Mouse (Mus musculus) kidney, embryonic 16.5 days (tissue): ENCODE measurements around the gene Nr4a1. TPM values are rescaled to one million over a fixed set of nuclear protein-coding genes. Genes with fewer than 3 reads are reported as not detected.

Experiments
- ATAC-seq: fragments of 200-750 bp; cut with Nextera tagmentation; 2 replicates; pipeline ENCODE4 v1.8.0; 2017; ENCODE audit warnings: moderate TSS enrichment; ENCODE audit not compliant: low FRiP score, low TSS enrichment
- H3K27ac ChIP-seq: fragments of 300-500 bp; sonication (generic); 2 replicates; pipeline ENCODE4 v1.5.1; 2014; ENCODE audit warnings: low read length
- H3K27me3 ChIP-seq: fragments of 300-500 bp; sonication (generic); 2 replicates; pipeline ENCODE4 v1.6.1; 2014; ENCODE audit warnings: low read length, control low read depth, mixed read lengths; ENCODE audit not compliant: insufficient read depth
- H3K36me3 ChIP-seq: fragments of 300-500 bp; sonication (generic); 2 replicates; pipeline ENCODE4 v1.6.1; 2014; ENCODE audit warnings: low read length, control low read depth, mixed read lengths; ENCODE audit not compliant: insufficient read depth
- H3K4me1 ChIP-seq: fragments of 300-500 bp; sonication (generic); 2 replicates; pipeline ENCODE4 v1.6.1; 2014; ENCODE audit warnings: low read length, control low read depth, mixed read lengths; ENCODE audit not compliant: insufficient read depth
- H3K4me2 ChIP-seq: fragments of 300-500 bp; sonication (generic); replicated peaks from 2 replicates; pipeline ENCODE4 v1.6.1; 2014; ENCODE audit warnings: low read depth, low read length
- H3K4me3 ChIP-seq: fragments of 300-500 bp; sonication (generic); 2 replicates; pipeline ENCODE4 v1.5.1; 2014; ENCODE audit warnings: mild to moderate bottlenecking, low read length
- H3K9ac ChIP-seq: fragments of 300-500 bp; sonication (generic); replicated peaks from 2 replicates; pipeline ENCODE4 v1.6.1; 2014; ENCODE audit warnings: low read length
- H3K9me3 ChIP-seq: fragments of 300-500 bp; sonication (generic); 2 replicates; pipeline ENCODE4 v1.6.1; 2016; ENCODE audit warnings: low read length, control low read depth
- WGBS: fragments of 180-500 bp; shearing (Covaris S2); extraction: QIAGEN DNeasy Blood & Tissue Kit; methylation state at CpG from one replicate; pipeline ENCODE4 v1.1.7; 2014; 5-methylcytosine and 5-hydroxymethylcytosine counted together
- polyA plus RNA-seq: library from polyadenylated mRNA; unstranded; fragments of >200 nt; fragmentation: Nextera tagmentation; extraction: Ambion mirVana; gene quantifications from 2 replicates; pipeline ENCODE4 v1.2.1, GENCODE M21; 2015

Nr4a1 gene
- polyA plus RNA-seq, 1 experiment from 2014 or later, result 11.9 TPM

- Histone ChIP-seq H3K4me2 (no peak overlapping the region), H3K36me3 (no peaks in the 10 kb centered on the region), H3K9me3 (no peaks in the 10 kb centered on the region), H3K4me3 (no peak overlapping the region), H3K4me1 (peaks cover 45% of the 10 kb centered on the region), H3K27ac (no peak overlapping the region), H3K9ac (0 out of 2 replicates have a peak overlapping the region, but pooled peaks have one; percentile 28), H3K27me3 (peaks cover 18% of the 10 kb centered on the region)
- ATAC-seq, result no peak
- 50% methylated on average over 13 of the region's 13 CpGs for WGBS
These were observed 31.1 kb upstream of the Nr4a1 start for GRCm38 (mm10) chr15:101222897-101223482.

- Histone ChIP-seq H3K27me3 (peaks cover 18% of the 10 kb centered on the region), H3K9ac (peak overlapping the region; percentile 77), H3K4me2 (peak overlapping the region; percentile 91), H3K4me1 (peaks cover 51% of the 10 kb centered on the region), H3K9me3 (no peaks in the 10 kb centered on the region), H3K36me3 (no peaks in the 10 kb centered on the region), H3K27ac (no peak overlapping the region), H3K4me3 (peak overlapping the region; percentile 76)
- no peak; the same call in 1 of the 2 replicates for ATAC-seq
- 10% methylated on average over 5 of the region's 5 CpGs for WGBS
These were observed 30.5 kb upstream of the Nr4a1 start for GRCm38 (mm10) chr15:101223596-101223995.

GRCm38 (mm10) chr15:101224006-101224906 lies 29.8 kb upstream of the Nr4a1 start, which contains the start of gene Grasp:
Gene Grasp (plus strand): TSS chr15:101224188.
- Histone ChIP-seq H3K4me1 (peaks cover 57% of the 10 kb centered on the region), H3K27me3 (peaks cover 18% of the 10 kb centered on the region), H3K36me3 (peaks cover 3% of the 10 kb centered on the region; the same call in 1 of the 2 replicates), H3K9ac (peak within 1 kb of the TSS; percentile 77), H3K9me3 (no peaks in the 10 kb centered on the region), H3K4me3 (peak within 1 kb of the TSS; percentile 76), H3K4me2 (peak within 1 kb of the TSS; percentile 91), H3K27ac (peak within 1 kb of the TSS; percentile 85)
- ATAC-seq, result peak; percentile 89
- under 1% methylated on average over 70 of the region's 77 CpGs for WGBS

- peak overlapping the region; percentile 77 for H3K9ac ChIP-seq
- peak overlapping the region; percentile 76 for H3K4me3 ChIP-seq
- H3K4me1 ChIP-seq, result peaks cover 58% of the 10 kb centered on the region
- no peak for ATAC-seq
- WGBS, result 8% methylated on average over 14 of the region's 14 CpGs
- no peaks in the 10 kb centered on the region for H3K9me3 ChIP-seq
- H3K27ac ChIP-seq, result peak overlapping the region; percentile 85
- peak overlapping the region; percentile 91 for H3K4me2 ChIP-seq
- peaks cover 18% of the 10 kb centered on the region for H3K27me3 ChIP-seq
- peaks cover 8% of the 10 kb centered on the region; the same call in 1 of the 2 replicates for H3K36me3 ChIP-seq
These were observed 29.1 kb upstream of the Nr4a1 start for GRCm38 (mm10) chr15:101224977-101225376.

- H3K4me1 ChIP-seq, result peaks cover 48% of the 10 kb centered on the region
- WGBS, result 18% methylated on average over 6 of the region's 7 CpGs
These were observed 26.1 kb upstream of the Nr4a1 start for GRCm38 (mm10) chr15:101227971-101228370.

GRCm38 (mm10) chr15:101228866-101229590 lies 25.0 kb upstream of the Nr4a1 start:
- H3K27ac ChIP-seq, result no peak overlapping the region
- H3K9ac ChIP-seq, result no peak overlapping the region
- no peak overlapping the region for H3K4me3 ChIP-seq
- H3K27me3 ChIP-seq, result peaks cover 2% of the 10 kb centered on the region
- no peak for ATAC-seq
- H3K4me1 ChIP-seq, result peaks cover 46% of the 10 kb centered on the region
- H3K9me3 ChIP-seq, result no peaks in the 10 kb centered on the region
- 84% methylated on average over 21 of the region's 21 CpGs for WGBS
- H3K36me3 ChIP-seq, result peaks cover 17% of the 10 kb centered on the region
- no peak overlapping the region for H3K4me2 ChIP-seq

More at GRCm38 (mm10) chr15:101227971-101228370, 26.1 kb upstream of the Nr4a1 start:
- peak; percentile 46; the same call in 1 of the 2 replicates for ATAC-seq
- Histone ChIP-seq H3K9me3 (no peaks in the 10 kb centered on the region), H3K4me2 (peak overlapping the region; percentile 35), H3K4me3 (no peak overlapping the region; the same call in 1 of the 2 replicates), H3K36me3 (peaks cover 17% of the 10 kb centered on the region), H3K27ac (peak overlapping the region; percentile 91), H3K27me3 (peaks cover 11% of the 10 kb centered on the region), H3K9ac (peak overlapping the region; percentile 51)

GRCm38 (mm10) chr15:101230503-101230902 lies 23.6 kb upstream of the Nr4a1 start:
- H3K27me3 ChIP-seq, result no peaks in the 10 kb centered on the region; the same call in 1 of the 2 replicates
- H3K9ac ChIP-seq, result no peak overlapping the region
- ATAC-seq, result no peak
- no peaks in the 10 kb centered on the region for H3K9me3 ChIP-seq
- H3K4me1 ChIP-seq, result peaks cover 43% of the 10 kb centered on the region
- H3K4me2 ChIP-seq, result no peak overlapping the region
- no peak overlapping the region for H3K4me3 ChIP-seq
- WGBS, result 96% methylated on average over 19 of the region's 19 CpGs
- H3K36me3 ChIP-seq, result peaks cover 17% of the 10 kb centered on the region
- H3K27ac ChIP-seq, result no peak overlapping the region

- H3K27me3 ChIP-seq, result no peaks in the 10 kb centered on the region
- peak overlapping the region; percentile 33; the same call in 1 of the 2 replicates for H3K4me3 ChIP-seq
- H3K36me3 ChIP-seq, result peaks cover 17% of the 10 kb centered on the region
- H3K4me1 ChIP-seq, result peaks cover 45% of the 10 kb centered on the region
- H3K9me3 ChIP-seq, result no peaks in the 10 kb centered on the region
- WGBS, result 72% methylated on average over 23 of the region's 23 CpGs
- H3K9ac ChIP-seq, result peak overlapping the region; percentile 62
- H3K4me2 ChIP-seq, result peak overlapping the region; percentile 53
- no peak overlapping the region for H3K27ac ChIP-seq
- no peak for ATAC-seq
These were observed 22.9 kb upstream of the Nr4a1 start for GRCm38 (mm10) chr15:101230995-101231647.

GRCm38 (mm10) chr15:101231648-101232180 lies 22.4 kb upstream of the Nr4a1 start:
- no peak overlapping the region for H3K27ac ChIP-seq
- no peaks in the 10 kb centered on the region for H3K9me3 ChIP-seq
- H3K4me3 ChIP-seq, result peak overlapping the region; percentile 33
- 34% methylated on average over 39 of the region's 56 CpGs for WGBS
- H3K9ac ChIP-seq, result peak overlapping the region; percentile 62
- ATAC-seq, result no peak
- H3K36me3 ChIP-seq, result peaks cover 17% of the 10 kb centered on the region
- H3K4me2 ChIP-seq, result peak overlapping the region; percentile 53
- no peaks in the 10 kb centered on the region for H3K27me3 ChIP-seq
- H3K4me1 ChIP-seq, result peaks cover 50% of the 10 kb centered on the region
